Mouse (Mus musculus): ENCODE data around the gene Lgals2.

- TF ChIP-seq CTCF (IDR thresholded peaks at IDR 0.05; ENCODE audit: insufficient read depth, low read length) (no peak), POLR2A (IDR thresholded peaks at IDR 0.05; ENCODE audit: borderline replicate concordance, extremely low read depth, low read depth, low read length) (no peak)
Observed at GRCm38 (mm10) chr15:78873803-78874435, 18.6 kb upstream of the Lgals2 start.

All from lung, adult 2 months (tissue).